Mouse (Mus musculus): ENCODE measurements around the gene 1700003H04Rik. TPM values are rescaled to one million over a fixed set of nuclear protein-coding genes. Genes with fewer than 3 reads are reported as not detected.

The 1700003H04Rik gene
- polyA plus RNA-seq (2015; fragmentation: Nextera tagmentation; extraction: Ambion mirVana), result not detected in 2 replicates

DNA sequence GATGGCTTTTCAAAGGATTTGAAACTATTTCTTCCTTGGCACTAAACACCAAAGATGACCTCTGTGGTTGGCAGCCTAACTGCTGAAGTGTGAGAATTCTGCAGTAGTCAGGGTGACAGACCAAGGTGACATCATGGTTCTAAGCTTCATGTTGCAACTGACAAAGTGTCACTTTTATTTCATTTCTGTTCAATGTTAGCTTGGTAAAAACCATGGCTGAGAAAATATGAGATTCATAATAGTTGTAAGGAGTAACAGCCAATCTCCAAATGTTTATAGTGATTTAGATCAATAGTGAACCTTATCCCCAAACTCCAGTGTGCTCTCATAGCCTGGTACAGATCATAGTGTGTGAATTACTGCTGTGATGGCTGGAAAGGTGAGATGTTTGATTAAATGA lies at the start of gene 1700003H04Rik:
1700003H04Rik (minus strand) TSS at position 101 of the 400 bp plus-strand sequence.
- Histone ChIP-seq H3K36me3 (no peaks in the 10 kb centered on the region), H3K4me1 (no peaks in the 10 kb centered on the region), H3K4me2 (replicated peaks) (no peak within 1 kb of the TSS), H3K27ac (replicated peaks) (no peak within 1 kb of the TSS), H3K9me3 (no peaks in the 10 kb centered on the region), H3K9ac (replicated peaks) (no peak within 1 kb of the TSS), H3K4me3 (no peak within 1 kb of the TSS), H3K27me3 (no peaks in the 10 kb centered on the region)
- no peak for ATAC-seq (replicated peaks)

GRCm38 (mm10) chr3:124623031-124623430 lies 42.1 kb upstream of the 1700003H04Rik start:
- no peaks in the 10 kb centered on the region for H3K9me3 ChIP-seq
- ATAC-seq (replicated peaks), result no peak
- no peaks in the 10 kb centered on the region for H3K4me1 ChIP-seq
- H3K36me3 ChIP-seq, result no peaks in the 10 kb centered on the region
- no peak overlapping the region for H3K4me2 ChIP-seq (replicated peaks)
- H3K9ac ChIP-seq (replicated peaks), result no peak overlapping the region
- WGBS, result 4% methylated on average over 3 of the region's 3 CpGs
- no peaks in the 10 kb centered on the region for H3K27me3 ChIP-seq
- no peak overlapping the region for H3K4me3 ChIP-seq
- no peak overlapping the region for H3K27ac ChIP-seq (replicated peaks)

DNA sequence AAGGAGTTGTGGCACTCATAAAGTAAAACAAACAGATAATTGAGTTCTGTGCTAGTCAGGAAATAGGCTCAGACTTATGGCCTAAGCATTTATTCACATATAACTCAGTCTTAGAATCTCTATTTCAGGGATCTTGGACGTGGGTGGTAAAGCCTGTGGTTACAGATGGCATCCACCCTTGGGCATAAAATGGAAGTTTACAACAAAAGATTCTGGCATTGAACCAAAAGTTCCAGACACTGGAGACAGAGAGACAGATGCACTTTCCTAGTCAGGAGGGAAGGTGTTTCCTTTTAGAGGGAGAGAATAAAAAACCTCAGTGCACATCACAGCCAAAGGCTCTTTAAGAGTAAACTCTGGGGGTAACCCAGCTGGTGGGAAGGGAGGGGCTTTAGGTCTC lies 32.4 kb upstream of the 1700003H04Rik start:
- no peaks in the 10 kb centered on the region for H3K27me3 ChIP-seq
- no peak overlapping the region for H3K9ac ChIP-seq (replicated peaks)
- H3K4me3 ChIP-seq, result no peak overlapping the region
- ATAC-seq (replicated peaks), result no peak
- H3K36me3 ChIP-seq, result no peaks in the 10 kb centered on the region
- H3K4me2 ChIP-seq (replicated peaks), result no peak overlapping the region
- WGBS, result 38% methylated on average over 1 of the region's 1 CpGs
- no peaks in the 10 kb centered on the region for H3K9me3 ChIP-seq
- H3K4me1 ChIP-seq, result no peaks in the 10 kb centered on the region
- no peak overlapping the region for H3K27ac ChIP-seq (replicated peaks)

DNA sequence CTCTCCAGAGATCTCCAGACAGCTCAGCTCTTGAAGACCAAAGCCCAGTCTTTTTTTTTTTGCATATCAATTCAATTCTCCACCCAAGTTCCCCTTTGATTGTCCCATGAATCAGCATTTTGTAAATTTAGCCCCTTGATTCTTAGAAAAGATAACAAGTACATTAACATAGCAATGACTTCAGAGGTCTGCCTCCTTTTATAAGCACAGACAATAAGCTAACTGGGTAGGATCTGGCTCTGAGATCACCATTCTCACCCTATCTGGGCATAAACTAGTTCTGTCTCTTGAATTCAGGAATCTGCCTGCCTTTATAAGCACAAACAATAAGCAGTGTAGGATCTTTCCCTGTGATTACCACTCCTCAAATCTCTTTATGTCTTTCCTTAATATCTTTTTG lies 29.1 kb upstream of the 1700003H04Rik start:
- H3K9ac ChIP-seq (replicated peaks), result no peak overlapping the region
- no peaks in the 10 kb centered on the region for H3K9me3 ChIP-seq
- no peak overlapping the region for H3K27ac ChIP-seq (replicated peaks)
- no peak overlapping the region for H3K4me2 ChIP-seq (replicated peaks)
- no peaks in the 10 kb centered on the region for H3K4me1 ChIP-seq
- ATAC-seq (replicated peaks), result no peak
- no peaks in the 10 kb centered on the region for H3K36me3 ChIP-seq
- H3K4me3 ChIP-seq, result no peak overlapping the region
- H3K27me3 ChIP-seq, result no peaks in the 10 kb centered on the region

DNA sequence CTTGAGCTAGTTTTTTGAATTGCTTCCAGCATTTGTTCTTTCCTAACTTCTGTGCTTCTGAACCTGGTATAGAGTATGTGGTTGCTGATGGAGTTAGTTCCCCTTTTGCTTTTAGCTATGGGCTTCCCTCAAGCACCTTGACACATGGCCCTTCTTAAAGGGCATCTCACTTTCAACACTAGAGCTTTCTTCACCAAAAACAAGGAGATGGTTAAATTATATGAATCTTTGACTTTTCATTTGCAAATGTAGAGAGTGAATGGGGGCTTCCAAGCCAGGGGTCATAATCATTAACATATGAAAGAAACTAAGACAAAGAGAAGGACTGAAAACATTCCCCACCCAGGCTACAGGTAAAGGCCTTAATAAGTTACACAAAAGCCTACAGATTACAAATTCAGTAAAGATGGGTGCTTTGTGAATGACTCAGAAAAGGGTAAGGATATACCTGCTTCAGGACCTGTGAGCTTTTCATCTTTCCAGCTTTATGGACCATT lies 25.2 kb upstream of the 1700003H04Rik start:
- ATAC-seq (replicated peaks), result no peak
- H3K4me2 ChIP-seq (replicated peaks), result no peak overlapping the region

DNA sequence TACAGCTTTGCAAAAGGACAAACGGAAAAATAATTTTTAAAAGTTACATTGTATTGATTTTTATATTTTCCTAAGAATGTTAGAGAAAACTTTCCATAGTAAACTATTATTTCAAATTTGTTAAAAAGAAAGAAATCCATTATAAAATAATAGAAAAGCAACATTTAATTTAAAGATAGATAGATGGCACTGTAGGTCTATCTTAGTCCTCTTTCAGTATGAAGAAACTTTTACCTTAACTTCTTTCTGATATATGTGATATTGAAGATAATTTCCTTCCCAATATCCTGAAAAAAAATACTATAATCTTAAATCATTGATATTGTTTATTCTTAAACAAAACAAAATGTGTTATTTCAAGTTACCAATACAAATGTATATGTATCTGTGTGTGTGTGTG lies 24.6 kb upstream of the 1700003H04Rik start:
- no peaks in the 10 kb centered on the region for H3K4me1 ChIP-seq
- no peak for ATAC-seq (replicated peaks)
- H3K27me3 ChIP-seq, result no peaks in the 10 kb centered on the region
- WGBS, result 78% methylated on average over 1 of the region's 1 CpGs
- H3K9me3 ChIP-seq, result no peaks in the 10 kb centered on the region
- no peaks in the 10 kb centered on the region for H3K36me3 ChIP-seq
- no peak overlapping the region for H3K4me3 ChIP-seq
- H3K9ac ChIP-seq (replicated peaks), result no peak overlapping the region
- H3K4me2 ChIP-seq (replicated peaks), result no peak overlapping the region
- no peak overlapping the region for H3K27ac ChIP-seq (replicated peaks)

More for the DNA sequence above, 25.2 kb upstream of the 1700003H04Rik start:
- no peaks in the 10 kb centered on the region for H3K36me3 ChIP-seq
- H3K9me3 ChIP-seq, result no peaks in the 10 kb centered on the region
- no peaks in the 10 kb centered on the region for H3K4me1 ChIP-seq
- no peak overlapping the region for H3K27ac ChIP-seq (replicated peaks)
- no peak overlapping the region for H3K4me3 ChIP-seq
- no peaks in the 10 kb centered on the region for H3K27me3 ChIP-seq
- no peak overlapping the region for H3K9ac ChIP-seq (replicated peaks)

DNA sequence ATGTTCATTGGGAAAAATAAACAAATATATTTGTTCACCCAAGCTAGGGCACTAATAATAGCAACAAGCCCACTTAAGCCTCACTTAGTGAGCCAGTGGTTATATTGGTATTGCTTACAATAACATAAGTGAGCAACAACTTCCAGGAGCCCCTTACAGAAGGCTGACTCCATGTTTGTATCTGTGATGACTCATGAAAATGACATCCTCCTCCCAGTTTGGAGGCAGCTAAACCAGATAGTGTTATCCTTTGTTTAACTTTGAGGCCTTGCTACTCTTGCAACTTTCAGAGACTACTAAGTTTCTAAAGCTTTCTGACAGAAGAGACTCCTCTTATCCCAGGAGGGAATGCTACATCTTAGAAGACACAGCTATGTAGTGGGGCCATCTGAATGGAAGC lies 16.9 kb upstream of the 1700003H04Rik start:
- no peaks in the 10 kb centered on the region for H3K36me3 ChIP-seq
- no peak overlapping the region for H3K4me3 ChIP-seq
- H3K9me3 ChIP-seq, result no peaks in the 10 kb centered on the region
- no peak overlapping the region for H3K9ac ChIP-seq (replicated peaks)
- ATAC-seq (replicated peaks), result no peak
- no peaks in the 10 kb centered on the region for H3K4me1 ChIP-seq
- H3K4me2 ChIP-seq (replicated peaks), result no peak overlapping the region
- H3K27me3 ChIP-seq, result no peaks in the 10 kb centered on the region
- no peak overlapping the region for H3K27ac ChIP-seq (replicated peaks)

DNA sequence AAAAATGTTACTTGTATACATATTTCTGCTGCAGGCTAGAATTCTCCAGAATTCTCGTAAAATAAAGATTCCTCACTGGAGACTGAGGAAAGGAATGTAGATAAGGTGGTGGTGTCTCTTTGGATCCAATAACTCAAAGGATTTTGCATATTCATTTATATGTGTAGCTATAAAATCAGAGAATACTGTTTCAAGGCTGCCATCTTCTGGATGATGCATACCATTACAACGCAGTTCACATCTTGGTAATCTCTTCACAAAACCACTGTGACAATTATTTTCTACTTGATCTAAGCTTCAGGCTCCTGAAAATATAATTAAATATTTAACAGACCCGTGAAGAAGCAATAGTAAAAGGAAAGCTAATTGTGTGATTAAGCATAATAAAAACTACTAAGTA lies 6.6 kb upstream of the 1700003H04Rik start:
- no peak overlapping the region for H3K4me3 ChIP-seq
- no peak overlapping the region for H3K27ac ChIP-seq (replicated peaks)
- H3K4me1 ChIP-seq, result no peaks in the 10 kb centered on the region
- no peaks in the 10 kb centered on the region for H3K9me3 ChIP-seq
- H3K4me2 ChIP-seq (replicated peaks), result no peak overlapping the region
- H3K36me3 ChIP-seq, result no peaks in the 10 kb centered on the region
- no peaks in the 10 kb centered on the region for H3K27me3 ChIP-seq
- peak; percentile 68; the same call in 1 of the 2 replicates for ATAC-seq (replicated peaks)
- H3K9ac ChIP-seq (replicated peaks), result no peak overlapping the region
- WGBS, result 20% methylated on average over 3 of the region's 3 CpGs

DNA sequence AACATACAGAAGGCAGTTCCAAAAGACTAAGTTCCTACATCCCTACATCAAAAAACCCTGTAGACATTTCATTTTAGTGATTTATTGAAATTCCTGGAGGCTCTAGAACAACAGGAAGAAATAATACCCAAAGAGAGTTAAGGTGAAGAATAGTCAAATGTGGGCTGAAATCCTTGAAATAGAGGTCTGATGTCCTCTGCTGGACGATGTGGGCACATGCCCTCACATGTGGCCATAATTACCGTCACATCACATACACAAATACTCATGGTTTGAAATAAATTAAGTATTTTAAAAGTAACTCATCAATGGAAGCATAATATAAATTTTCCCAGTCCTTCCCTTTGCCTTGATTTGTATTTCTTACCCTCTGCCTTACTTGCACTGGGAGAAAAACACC lies 4.9 kb upstream of the 1700003H04Rik start:
- 82% methylated on average over 2 of the region's 2 CpGs for WGBS
- ATAC-seq (replicated peaks), result no peak

DNA sequence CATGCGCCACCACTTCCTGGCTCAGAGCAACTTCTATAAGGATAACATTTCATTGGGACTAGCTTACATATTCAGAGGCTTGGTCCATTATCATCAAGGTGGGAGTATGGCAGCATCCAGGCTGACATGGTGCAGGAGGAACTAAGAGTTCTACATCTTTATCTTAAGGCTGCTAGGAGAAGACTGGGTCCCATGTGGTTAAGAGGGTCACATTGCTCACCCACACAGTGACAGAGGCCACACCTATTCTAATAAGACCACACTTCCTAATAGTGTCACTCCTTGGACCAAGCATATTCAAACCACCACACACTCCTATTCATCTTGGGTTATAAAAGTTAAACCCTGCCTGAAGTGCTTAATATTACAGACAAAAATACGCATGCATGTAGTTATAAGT lies 23.6 kb downstream of the 1700003H04Rik start:
- H3K27ac ChIP-seq (replicated peaks), result no peak overlapping the region
- WGBS, result 95% methylated on average over 2 of the region's 2 CpGs
- H3K4me2 ChIP-seq (replicated peaks), result no peak overlapping the region
- H3K4me3 ChIP-seq, result no peak overlapping the region
- ATAC-seq (replicated peaks), result no peak
- H3K27me3 ChIP-seq, result no peaks in the 10 kb centered on the region
- no peaks in the 10 kb centered on the region for H3K9me3 ChIP-seq
- no peaks in the 10 kb centered on the region for H3K36me3 ChIP-seq
- H3K9ac ChIP-seq (replicated peaks), result no peak overlapping the region
- H3K4me1 ChIP-seq, result no peaks in the 10 kb centered on the region

More for the DNA sequence above, 4.9 kb upstream of the 1700003H04Rik start:
- no peaks in the 10 kb centered on the region for H3K4me1 ChIP-seq
- H3K4me2 ChIP-seq (replicated peaks), result no peak overlapping the region
- H3K9me3 ChIP-seq, result no peaks in the 10 kb centered on the region
- no peaks in the 10 kb centered on the region for H3K27me3 ChIP-seq
- no peak overlapping the region for H3K4me3 ChIP-seq
- no peaks in the 10 kb centered on the region for H3K36me3 ChIP-seq
- no peak overlapping the region for H3K27ac ChIP-seq (replicated peaks)
- H3K9ac ChIP-seq (replicated peaks), result no peak overlapping the region

DNA sequence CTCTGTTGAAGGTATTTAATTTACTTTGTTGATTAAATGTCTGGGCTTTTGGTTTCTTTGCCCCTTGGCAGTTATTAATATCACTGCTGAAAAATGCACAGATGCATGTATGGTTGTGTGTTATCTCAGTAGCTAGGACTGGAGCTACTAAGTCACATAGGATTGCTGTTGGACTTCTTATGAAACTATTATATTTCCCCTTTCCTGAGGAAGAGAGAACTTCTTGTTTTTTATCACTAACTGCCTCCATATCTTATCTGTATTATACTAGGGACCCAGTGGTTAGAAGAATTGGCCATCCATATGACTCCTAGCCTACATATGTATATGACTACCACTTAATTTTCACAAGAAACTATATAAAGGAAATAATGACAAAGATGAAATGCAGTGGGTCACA lies 24.9 kb downstream of the 1700003H04Rik start:
- Histone ChIP-seq H3K4me3 (no peak overlapping the region), H3K4me2 (replicated peaks) (no peak overlapping the region), H3K9ac (replicated peaks) (no peak overlapping the region), H3K36me3 (no peaks in the 10 kb centered on the region), H3K27me3 (no peaks in the 10 kb centered on the region), H3K4me1 (no peaks in the 10 kb centered on the region), H3K27ac (replicated peaks) (no peak overlapping the region), H3K9me3 (no peaks in the 10 kb centered on the region)
- no peak for ATAC-seq (replicated peaks)

DNA sequence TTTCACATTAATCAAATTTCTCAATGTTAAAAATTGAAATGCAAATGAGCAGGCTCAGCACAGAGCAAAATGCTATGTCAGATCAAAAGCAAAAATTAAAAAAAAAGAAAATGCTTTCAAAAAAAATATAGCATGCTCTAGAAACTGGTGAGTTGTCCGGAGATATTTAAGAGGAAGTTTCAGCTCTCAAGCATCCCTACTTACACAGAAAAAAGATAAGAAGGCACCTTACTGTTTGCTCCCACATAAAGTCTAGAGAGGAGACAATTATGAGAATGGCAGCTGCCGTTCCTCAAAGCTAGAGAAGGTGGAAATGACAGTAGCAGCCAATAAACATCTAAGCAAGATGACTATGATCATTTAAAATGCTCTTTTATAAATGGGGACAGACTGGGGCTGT lies 25.8 kb downstream of the 1700003H04Rik start:
- H3K27me3 ChIP-seq, result no peaks in the 10 kb centered on the region
- no peak for ATAC-seq (replicated peaks)
- no peaks in the 10 kb centered on the region for H3K4me1 ChIP-seq
- H3K4me3 ChIP-seq, result no peak overlapping the region
- WGBS, result 80% methylated on average over 2 of the region's 2 CpGs
- H3K9ac ChIP-seq (replicated peaks), result no peak overlapping the region
- no peak overlapping the region for H3K4me2 ChIP-seq (replicated peaks)
- H3K36me3 ChIP-seq, result no peaks in the 10 kb centered on the region
- no peak overlapping the region for H3K27ac ChIP-seq (replicated peaks)
- H3K9me3 ChIP-seq, result no peaks in the 10 kb centered on the region

DNA sequence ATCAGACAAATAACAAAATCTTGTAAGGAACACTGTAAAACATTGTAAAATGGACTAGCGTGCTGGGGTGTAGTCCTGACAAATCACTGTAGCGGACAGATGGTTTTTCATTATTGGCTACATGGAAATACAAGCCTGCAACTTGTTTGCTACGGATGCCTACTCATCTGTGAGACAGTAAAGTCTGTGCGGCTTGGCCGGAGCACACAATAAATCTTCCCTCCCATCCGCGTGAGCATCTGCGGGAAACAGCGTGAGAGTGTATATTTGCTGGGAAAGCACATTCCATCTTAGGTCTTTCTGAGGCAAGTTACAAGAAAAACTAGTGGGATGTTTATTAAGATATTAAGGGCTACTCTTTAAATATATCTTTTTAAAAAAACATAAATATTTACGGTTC lies 32.0 kb downstream of the 1700003H04Rik start:
- no peaks in the 10 kb centered on the region for H3K4me1 ChIP-seq
- 0 out of 2 replicates have a peak, but pooled peaks have one; percentile 32 for ATAC-seq (replicated peaks)
- H3K9me3 ChIP-seq, result no peaks in the 10 kb centered on the region
- 82% methylated on average over 10 of the region's 10 CpGs for WGBS
- H3K4me3 ChIP-seq, result no peak overlapping the region
- no peak overlapping the region for H3K9ac ChIP-seq (replicated peaks)
- H3K27me3 ChIP-seq, result no peaks in the 10 kb centered on the region
- no peaks in the 10 kb centered on the region for H3K36me3 ChIP-seq
- H3K27ac ChIP-seq (replicated peaks), result no peak overlapping the region
- H3K4me2 ChIP-seq (replicated peaks), result no peak overlapping the region
